Mouse (Mus musculus): ENCODE data around the gene Lsm6. TPM values are rescaled to one million over a fixed set of nuclear protein-coding genes. Genes with fewer than 3 reads are reported as not detected.

Lsm6 gene
- 170 and 198 TPM in 2 replicates for polyA plus RNA-seq (2015; fragmentation: Nextera tagmentation; extraction: Ambion mirVana)

DNA sequence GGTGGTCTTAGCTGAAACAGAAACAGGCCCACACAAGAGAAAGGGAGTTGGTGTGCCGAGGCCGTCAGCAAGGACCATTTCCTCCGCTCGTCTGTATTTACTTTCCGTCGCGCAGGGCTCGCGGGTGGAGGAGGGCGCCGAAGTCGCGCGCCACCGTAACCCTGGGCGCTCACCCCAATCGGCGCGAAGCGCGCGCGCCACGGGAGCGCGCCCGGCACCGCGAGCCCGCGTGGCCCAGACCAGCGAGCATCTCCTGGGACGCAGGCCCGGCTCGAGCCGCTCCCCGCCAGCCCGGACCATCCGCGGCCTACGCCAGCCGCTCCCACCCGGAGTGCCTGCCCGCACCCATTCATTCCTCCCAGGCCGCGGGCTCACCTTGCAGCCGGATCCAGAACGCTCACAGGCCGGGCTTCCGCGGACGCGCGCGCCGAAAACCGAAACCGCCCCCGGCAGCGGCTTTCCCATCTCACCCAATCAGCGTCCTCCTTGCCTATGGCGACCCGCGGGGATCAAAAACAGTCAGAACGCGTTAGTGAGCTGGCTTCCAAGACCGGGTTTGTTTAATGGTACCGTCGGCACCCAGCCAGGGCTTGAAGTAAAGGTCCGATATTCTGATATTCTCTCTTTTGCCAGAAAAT is at the start of gene Lsm6:
Gene Lsm6, minus strand, starts transcription at position 468 of the 638 bp plus-strand sequence.
- H3K27ac ChIP-seq, result peak within 1 kb of the TSS; percentile 99
- peaks cover 5% of the 10 kb centered on the region; the same call in 1 of the 2 replicates for H3K4me1 ChIP-seq (replicated peaks)
- H3K36me3 ChIP-seq, result no peaks in the 10 kb centered on the region
- peak; percentile 96 for ATAC-seq
- under 1% methylated on average over 66 of the region's 70 CpGs for WGBS
- H3K9ac ChIP-seq, result peak within 1 kb of the TSS; percentile 79
- no peaks in the 10 kb centered on the region for H3K27me3 ChIP-seq (replicated peaks)
- H3K9me3 ChIP-seq, result no peaks in the 10 kb centered on the region
- peak within 1 kb of the TSS; percentile 55 for H3K4me2 ChIP-seq (replicated peaks)
- H3K4me3 ChIP-seq (replicated peaks), result peak within 1 kb of the TSS; percentile 81

DNA sequence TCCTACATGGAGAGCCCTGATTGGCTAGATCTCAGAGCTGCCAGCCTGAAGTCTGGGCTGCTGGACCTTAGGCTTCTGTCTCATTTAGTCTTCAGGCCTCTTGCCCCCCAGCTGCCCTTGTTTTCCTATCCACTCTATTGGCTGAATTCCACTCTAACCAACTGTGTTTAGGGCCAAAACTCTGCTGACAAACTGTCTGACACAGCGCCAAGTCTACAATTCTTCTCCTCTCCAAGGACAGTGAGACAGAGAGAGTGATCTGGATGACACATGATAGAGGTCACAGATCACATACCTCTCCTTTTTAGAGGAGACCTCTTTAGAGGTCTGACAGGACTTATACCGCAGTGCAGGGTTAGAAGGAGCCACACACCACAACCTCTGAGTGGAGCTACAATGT is 46.1 kb upstream of the Lsm6 start:
- Histone ChIP-seq H3K4me1 (replicated peaks) (no peaks in the 10 kb centered on the region), H3K4me3 (replicated peaks) (no peak overlapping the region), H3K4me2 (replicated peaks) (no peak overlapping the region), H3K9me3 (no peaks in the 10 kb centered on the region), H3K27me3 (replicated peaks) (no peaks in the 10 kb centered on the region), H3K9ac (no peak overlapping the region), H3K27ac (no peak overlapping the region), H3K36me3 (no peaks in the 10 kb centered on the region)
- no peak for ATAC-seq
- 85% methylated on average over 2 of the region's 2 CpGs for WGBS

DNA sequence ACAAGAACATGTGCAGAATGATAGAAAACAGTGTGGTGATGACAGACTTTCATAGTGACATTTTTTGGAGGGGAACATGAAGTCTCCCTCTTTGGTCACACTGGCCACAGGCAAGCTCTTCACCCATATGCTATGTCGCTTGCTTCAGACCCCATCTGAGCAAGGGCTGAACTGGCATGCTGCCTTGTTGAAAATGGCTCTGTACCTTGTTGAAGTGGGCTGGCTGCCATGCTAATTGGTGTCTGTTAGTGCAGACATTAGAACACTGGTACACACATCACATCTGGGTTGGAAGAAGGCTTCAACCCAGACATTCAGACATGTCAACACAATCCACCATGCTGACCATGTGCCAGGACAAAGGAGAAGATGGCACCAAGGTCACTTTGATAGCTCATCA is 42.1 kb upstream of the Lsm6 start:
- no peak overlapping the region for H3K9ac ChIP-seq
- 85% methylated on average over 1 of the region's 1 CpGs for WGBS
- H3K27ac ChIP-seq, result no peak overlapping the region
- no peaks in the 10 kb centered on the region for H3K4me1 ChIP-seq (replicated peaks)
- no peaks in the 10 kb centered on the region for H3K36me3 ChIP-seq
- no peaks in the 10 kb centered on the region for H3K27me3 ChIP-seq (replicated peaks)
- H3K4me3 ChIP-seq (replicated peaks), result no peak overlapping the region
- H3K9me3 ChIP-seq, result no peaks in the 10 kb centered on the region
- no peak overlapping the region for H3K4me2 ChIP-seq (replicated peaks)
- no peak for ATAC-seq

DNA sequence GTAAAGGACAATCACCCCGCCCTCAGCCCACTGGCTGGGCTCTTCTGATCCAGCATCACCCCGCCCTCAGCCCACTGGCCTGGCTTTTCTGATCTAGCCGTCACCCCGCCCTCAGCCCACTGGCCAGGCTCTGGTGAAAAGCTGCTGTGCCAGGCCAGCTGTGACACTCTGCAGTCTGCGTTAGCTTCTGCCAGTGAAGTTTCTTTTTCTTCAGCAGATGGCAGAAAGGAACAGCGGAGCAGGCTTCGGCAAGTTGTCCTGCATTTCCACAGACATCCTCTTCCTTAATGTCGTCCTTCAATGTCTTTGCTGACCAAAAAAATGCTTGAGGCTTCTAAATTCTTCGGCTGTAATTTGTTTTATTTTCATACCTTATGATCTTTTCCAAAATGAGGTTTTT is 41.1 kb upstream of the Lsm6 start:
- Histone ChIP-seq H3K36me3 (no peaks in the 10 kb centered on the region), H3K4me3 (replicated peaks) (no peak overlapping the region), H3K4me2 (replicated peaks) (no peak overlapping the region), H3K4me1 (replicated peaks) (no peaks in the 10 kb centered on the region), H3K9me3 (no peaks in the 10 kb centered on the region), H3K9ac (no peak overlapping the region), H3K27ac (no peak overlapping the region), H3K27me3 (replicated peaks) (no peaks in the 10 kb centered on the region)
- ATAC-seq, result no peak
- WGBS, result 61% methylated on average over 9 of the region's 9 CpGs

DNA sequence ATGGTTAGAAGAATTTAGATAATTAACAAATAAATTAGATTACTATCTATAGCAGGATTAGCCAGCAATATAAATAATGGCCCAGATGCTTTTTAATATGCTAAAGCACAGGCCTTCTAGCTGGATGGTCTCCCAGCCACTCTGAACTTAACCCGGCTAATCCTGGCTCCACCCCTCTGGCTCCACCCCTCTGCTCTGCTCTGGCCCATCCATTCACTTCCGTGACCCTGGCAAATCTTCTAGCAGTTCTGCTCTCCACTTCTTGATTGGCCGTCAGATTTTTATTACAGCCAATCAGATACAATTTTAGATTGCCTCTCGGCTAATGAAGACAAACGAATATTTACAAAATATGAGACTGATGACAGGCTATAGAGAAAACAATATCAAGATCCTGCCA is 39.8 kb upstream of the Lsm6 start:
- H3K36me3 ChIP-seq, result no peaks in the 10 kb centered on the region
- WGBS, result 60% methylated on average over 5 of the region's 5 CpGs

DNA sequence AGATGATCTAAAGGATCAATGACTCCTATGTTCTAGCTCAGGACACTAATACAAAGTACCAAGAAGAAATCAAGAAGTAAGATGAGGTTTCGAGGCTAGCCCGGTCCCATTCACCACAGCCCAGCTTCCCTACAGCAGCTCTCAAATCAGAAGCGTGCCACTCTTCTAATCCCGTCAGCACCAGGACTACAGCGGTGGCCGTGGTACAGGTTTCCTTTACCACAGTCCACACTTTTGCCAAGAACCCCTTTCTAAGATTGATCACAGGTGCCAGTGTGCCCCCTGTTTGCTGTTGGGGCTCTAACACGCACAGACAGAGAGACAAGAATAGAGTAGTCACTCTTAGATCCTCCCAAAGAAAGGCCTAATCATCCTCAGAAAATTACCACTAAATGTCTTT is 36.5 kb upstream of the Lsm6 start:
- ATAC-seq, result no peak
- WGBS, result 95% methylated on average over 7 of the region's 7 CpGs
- Histone ChIP-seq H3K27me3 (replicated peaks) (no peaks in the 10 kb centered on the region), H3K27ac (no peak overlapping the region), H3K9ac (no peak overlapping the region), H3K4me2 (replicated peaks) (no peak overlapping the region), H3K4me1 (replicated peaks) (no peaks in the 10 kb centered on the region), H3K4me3 (replicated peaks) (no peak overlapping the region), H3K36me3 (no peaks in the 10 kb centered on the region), H3K9me3 (no peaks in the 10 kb centered on the region)

More for the DNA sequence above, 39.8 kb upstream of the Lsm6 start:
- Histone ChIP-seq H3K9ac (no peak overlapping the region), H3K9me3 (no peaks in the 10 kb centered on the region), H3K4me2 (replicated peaks) (no peak overlapping the region), H3K4me3 (replicated peaks) (no peak overlapping the region), H3K4me1 (replicated peaks) (no peaks in the 10 kb centered on the region), H3K27ac (no peak overlapping the region), H3K27me3 (replicated peaks) (no peaks in the 10 kb centered on the region)
- no peak for ATAC-seq

DNA sequence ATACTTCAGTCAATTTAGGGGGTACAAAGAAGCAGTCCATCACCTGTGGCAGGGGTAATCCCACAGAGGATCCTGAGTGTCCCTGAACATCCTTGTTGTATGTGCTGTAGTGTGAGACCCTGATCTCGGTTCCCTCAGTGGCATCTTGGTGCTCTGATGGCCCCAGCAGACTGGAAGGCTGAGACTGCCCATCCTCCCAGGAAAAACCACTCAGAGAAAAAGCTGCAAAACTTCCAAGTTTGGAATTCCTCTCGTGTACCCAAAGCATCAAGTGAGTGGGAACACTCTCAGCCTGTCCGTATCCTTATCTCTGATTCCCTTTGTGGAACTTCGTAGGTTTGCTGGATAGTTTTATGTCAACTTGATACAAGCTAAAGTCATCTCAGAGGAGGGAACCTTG is 31.3 kb upstream of the Lsm6 start:
- 77% methylated on average over 4 of the region's 4 CpGs for WGBS
- no peak for ATAC-seq
- H3K27me3 ChIP-seq (replicated peaks), result no peaks in the 10 kb centered on the region

DNA sequence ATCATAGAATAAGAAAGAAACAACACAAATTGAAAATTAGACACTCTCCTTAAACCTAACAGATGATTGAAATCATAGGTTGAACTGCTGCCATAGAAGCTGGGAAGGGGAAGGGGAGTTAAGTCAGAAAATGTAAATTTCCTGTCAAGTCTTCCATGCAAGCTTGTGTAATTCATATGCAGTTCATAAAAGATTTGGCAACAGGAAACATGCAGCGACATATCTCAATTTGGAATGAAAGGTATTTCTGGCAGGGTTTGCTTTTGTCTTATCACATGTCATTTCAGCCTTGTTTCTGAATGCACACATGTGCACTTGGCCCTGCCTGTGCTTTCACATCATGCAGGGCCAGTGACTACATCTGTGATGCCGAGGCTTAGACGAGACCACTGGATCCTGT is 26.3 kb upstream of the Lsm6 start:
- 81% methylated on average over 3 of the region's 3 CpGs for WGBS
- no peaks in the 10 kb centered on the region for H3K36me3 ChIP-seq
- H3K9me3 ChIP-seq, result no peaks in the 10 kb centered on the region
- no peaks in the 10 kb centered on the region for H3K27me3 ChIP-seq (replicated peaks)
- H3K4me3 ChIP-seq (replicated peaks), result no peak overlapping the region
- no peak for ATAC-seq
- no peak overlapping the region for H3K9ac ChIP-seq
- no peak overlapping the region for H3K27ac ChIP-seq
- H3K4me2 ChIP-seq (replicated peaks), result no peak overlapping the region
- no peaks in the 10 kb centered on the region for H3K4me1 ChIP-seq (replicated peaks)

More for the DNA sequence above, 31.3 kb upstream of the Lsm6 start:
- Histone ChIP-seq H3K27ac (no peak overlapping the region), H3K9ac (no peak overlapping the region), H3K4me2 (replicated peaks) (no peak overlapping the region), H3K4me3 (replicated peaks) (no peak overlapping the region), H3K4me1 (replicated peaks) (no peaks in the 10 kb centered on the region), H3K9me3 (no peaks in the 10 kb centered on the region), H3K36me3 (no peaks in the 10 kb centered on the region)

DNA sequence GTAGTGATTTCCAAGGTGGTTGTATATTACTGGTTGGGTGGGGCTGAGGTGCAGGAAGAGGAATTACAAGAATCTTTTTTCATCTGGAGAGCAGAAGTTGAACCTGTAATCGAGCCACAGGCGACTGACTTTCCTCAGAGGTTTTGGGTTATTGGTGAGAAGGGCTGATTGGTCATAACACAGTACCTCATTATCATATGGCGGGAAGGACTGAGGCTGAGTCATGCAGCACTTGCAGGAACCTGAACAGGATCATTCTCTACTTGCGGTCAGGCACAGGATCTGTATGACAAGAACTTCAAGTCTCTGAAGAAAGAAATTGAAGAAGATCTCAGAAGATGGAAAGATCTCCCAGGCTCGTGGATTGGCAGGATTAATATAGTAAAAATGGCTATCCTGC is 23.6 kb upstream of the Lsm6 start:
- Histone ChIP-seq H3K36me3 (no peaks in the 10 kb centered on the region), H3K4me3 (replicated peaks) (no peak overlapping the region), H3K27me3 (replicated peaks) (no peaks in the 10 kb centered on the region), H3K4me1 (replicated peaks) (no peaks in the 10 kb centered on the region), H3K9ac (no peak overlapping the region), H3K9me3 (no peaks in the 10 kb centered on the region), H3K27ac (no peak overlapping the region), H3K4me2 (replicated peaks) (no peak overlapping the region)
- ATAC-seq, result no peak
- WGBS, result 86% methylated on average over 5 of the region's 5 CpGs

DNA sequence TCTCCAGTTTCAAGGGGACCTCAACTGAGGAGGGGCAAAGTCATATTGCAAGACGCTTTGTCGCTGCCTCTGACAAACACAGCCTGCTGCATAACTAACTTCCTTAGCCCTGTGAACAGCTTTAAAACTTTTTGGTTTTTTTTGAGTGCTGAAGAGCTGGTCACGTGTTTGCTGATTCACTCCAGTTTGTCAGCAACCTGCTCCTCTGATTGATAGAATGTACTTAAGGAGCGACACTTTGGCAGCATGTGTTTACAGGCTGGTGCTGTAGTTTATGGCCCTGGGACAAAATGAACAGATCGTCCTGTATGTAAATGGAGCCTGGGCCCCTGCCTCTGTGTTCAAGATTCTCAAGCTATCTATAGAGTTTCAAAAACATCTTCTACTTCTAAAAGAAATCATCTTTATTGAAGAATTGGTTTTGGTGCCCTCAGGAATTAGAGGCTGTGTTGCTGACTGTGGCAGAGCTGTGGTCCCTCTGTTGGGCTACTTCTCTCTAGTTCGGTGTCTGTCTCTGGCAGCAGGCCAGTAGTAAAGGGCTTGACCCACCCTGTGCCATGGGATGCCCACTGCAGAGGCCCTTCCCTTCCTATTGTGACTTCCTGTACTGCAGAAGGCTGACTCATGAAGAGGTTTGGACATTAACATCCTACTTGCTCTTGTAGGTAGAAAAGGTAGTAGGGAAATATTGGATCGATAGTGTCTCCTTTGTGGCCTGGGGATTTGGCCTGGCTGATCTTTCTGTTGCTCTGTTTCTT is 17.9 kb upstream of the Lsm6 start:
- H3K9ac ChIP-seq, result no peak overlapping the region
- no peak overlapping the region for H3K4me2 ChIP-seq (replicated peaks)
- H3K36me3 ChIP-seq, result no peaks in the 10 kb centered on the region
- WGBS, result 56% methylated on average over 7 of the region's 7 CpGs
- H3K9me3 ChIP-seq, result no peaks in the 10 kb centered on the region
- H3K27me3 ChIP-seq (replicated peaks), result no peaks in the 10 kb centered on the region
- no peaks in the 10 kb centered on the region for H3K4me1 ChIP-seq (replicated peaks)
- H3K4me3 ChIP-seq (replicated peaks), result no peak overlapping the region
- no peak overlapping the region for H3K27ac ChIP-seq
- no peak for ATAC-seq

DNA sequence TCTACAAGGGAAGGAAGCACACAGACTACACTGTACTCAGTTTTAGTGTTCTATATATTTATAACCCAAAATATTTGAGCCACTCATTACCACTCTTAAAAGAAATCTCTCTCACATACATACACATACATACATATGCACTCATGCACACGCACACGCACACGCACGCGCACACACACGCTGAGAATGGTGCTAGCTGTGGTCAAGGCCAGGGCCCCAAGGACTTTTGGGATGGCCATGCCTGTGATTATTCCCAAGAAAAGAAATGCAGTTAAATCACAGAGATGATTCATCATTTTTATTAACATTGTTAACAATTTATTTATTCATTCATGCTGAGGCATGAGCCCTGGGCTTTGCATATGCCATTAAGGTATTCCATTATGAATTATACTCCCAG is 15.2 kb upstream of the Lsm6 start:
- Histone ChIP-seq H3K4me2 (replicated peaks) (no peak overlapping the region), H3K36me3 (no peaks in the 10 kb centered on the region), H3K4me3 (replicated peaks) (no peak overlapping the region), H3K27me3 (replicated peaks) (no peaks in the 10 kb centered on the region), H3K9me3 (no peaks in the 10 kb centered on the region), H3K27ac (no peak overlapping the region), H3K4me1 (replicated peaks) (no peaks in the 10 kb centered on the region), H3K9ac (no peak overlapping the region)
- WGBS, result 93% methylated on average over 6 of the region's 6 CpGs
- ATAC-seq, result no peak

DNA sequence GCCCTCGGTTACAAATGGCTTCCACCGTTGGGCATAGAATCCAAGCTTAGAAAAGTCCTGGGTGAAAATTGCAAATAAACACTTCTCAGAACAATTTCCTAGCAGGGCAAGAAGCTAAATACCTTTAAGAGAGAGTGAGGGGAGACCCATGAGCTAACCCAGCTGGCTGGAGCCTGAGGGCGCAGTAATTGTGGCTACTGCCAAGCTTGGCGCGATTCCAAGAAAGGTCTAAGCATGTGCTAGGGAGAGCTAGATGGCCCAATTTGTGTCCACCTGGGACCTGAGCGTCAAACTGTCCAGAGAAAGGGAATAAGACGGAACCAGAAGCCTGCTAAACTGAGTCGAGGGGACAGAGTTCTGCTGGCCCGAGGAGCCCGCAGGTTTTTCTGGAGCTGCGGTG is 7.5 kb upstream of the Lsm6 start:
- Histone ChIP-seq H3K27me3 (replicated peaks) (no peaks in the 10 kb centered on the region), H3K4me3 (replicated peaks) (no peak overlapping the region), H3K4me1 (replicated peaks) (no peaks in the 10 kb centered on the region), H3K27ac (no peak overlapping the region), H3K9me3 (no peaks in the 10 kb centered on the region), H3K36me3 (no peaks in the 10 kb centered on the region), H3K9ac (no peak overlapping the region), H3K4me2 (replicated peaks) (no peak overlapping the region)
- no peak for ATAC-seq
- 85% methylated on average over 11 of the region's 11 CpGs for WGBS

DNA sequence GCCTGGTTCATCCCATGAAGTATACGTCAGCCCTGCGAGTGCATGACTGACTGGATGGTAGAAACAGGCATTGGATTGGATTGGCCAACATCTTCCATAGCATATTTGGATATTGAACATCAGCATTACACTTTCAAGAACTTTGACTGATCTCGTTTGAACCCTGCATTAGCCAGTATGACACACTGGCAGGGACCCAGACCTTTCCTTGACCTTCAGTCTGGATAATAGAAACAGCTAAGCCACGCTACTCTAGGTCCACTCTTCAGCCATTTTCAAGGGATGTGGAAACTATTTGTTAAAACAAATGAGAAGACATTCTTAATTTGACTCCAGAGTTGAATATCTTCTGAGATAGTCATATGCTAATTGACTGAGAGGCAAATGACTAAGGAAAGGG is 3.6 kb upstream of the Lsm6 start:
- Histone ChIP-seq H3K4me1 (replicated peaks) (no peaks in the 10 kb centered on the region), H3K27ac (no peak overlapping the region), H3K36me3 (no peaks in the 10 kb centered on the region), H3K9ac (no peak overlapping the region), H3K27me3 (replicated peaks) (no peaks in the 10 kb centered on the region), H3K4me3 (replicated peaks) (no peak overlapping the region), H3K4me2 (replicated peaks) (no peak overlapping the region), H3K9me3 (no peaks in the 10 kb centered on the region)
- 84% methylated on average over 4 of the region's 4 CpGs for WGBS
- ATAC-seq, result no peak

Data from intestine, embryonic 15.5 days (tissue).